Mouse (Mus musculus) midbrain, embryonic 12.5 days (tissue): ENCODE measurements at regions not wholly inside any gene's neighbourhood (a gene's known extent, or its start where the extent isn't known, plus 50 kb on each side); places are given as distances from the start of the nearest gene placed in this dataset.

ENCODE experiments used
- ATAC-seq: fragments of 200-750 bp; cut with Nextera tagmentation; 2 replicates; pipeline ENCODE4 v1.8.0; 2017; ENCODE audit warnings: low read depth, moderate TSS enrichment, moderate library complexity; ENCODE audit not compliant: low FRiP score
- H3K27ac ChIP-seq: fragments of 300-500 bp; sonication (generic); replicated peaks from 2 replicates; pipeline ENCODE4 v1.5.1; 2016; ENCODE audit warnings: mild to moderate bottlenecking
- H3K27me3 ChIP-seq: fragments of 300-500 bp; sonication (generic); 2 replicates; pipeline ENCODE4 v1.6.1; 2016; ENCODE audit warnings: mild to moderate bottlenecking
- H3K36me3 ChIP-seq: fragments of 300-500 bp; sonication (generic); 2 replicates; pipeline ENCODE4 v1.6.1; 2016
- H3K4me1 ChIP-seq: fragments of 300-500 bp; sonication (generic); 2 replicates; pipeline ENCODE4 v1.6.1; 2016
- H3K4me2 ChIP-seq: fragments of 300-500 bp; sonication (generic); replicated peaks from 2 replicates; pipeline ENCODE4 v1.6.1; 2016; ENCODE audit warnings: mild to moderate bottlenecking, moderate library complexity
- H3K4me3 ChIP-seq: fragments of 300-500 bp; sonication (generic); 2 replicates; pipeline ENCODE4 v1.5.1; 2016; ENCODE audit warnings: mild to moderate bottlenecking
- H3K9ac ChIP-seq: fragments of 300-500 bp; sonication (generic); replicated peaks from 2 replicates; pipeline ENCODE4 v1.6.1; 2016; ENCODE audit warnings: mild to moderate bottlenecking, moderate library complexity
- H3K9me3 ChIP-seq: fragments of 300-500 bp; sonication (generic); 2 replicates; pipeline ENCODE4 v1.6.1; 2016; ENCODE audit warnings: mild to moderate bottlenecking
- WGBS: fragments of 180-500 bp; shearing (Covaris S2); methylation state at CpG from one replicate; pipeline ENCODE4 v1.1.7; 2016; 5-methylcytosine and 5-hydroxymethylcytosine counted together

- Histone ChIP-seq H3K4me2 (no peak overlapping the region), H3K4me1 (no peaks in the 10 kb centered on the region), H3K36me3 (no peaks in the 10 kb centered on the region)
These were observed 52.0 kb upstream of the C030005K15Rik start for GRCm38 (mm10) chr10:97778531-97778930.

GRCm38 (mm10) chr10:97779335-97779734, 52.8 kb upstream of the C030005K15Rik start:
- no peaks in the 10 kb centered on the region for H3K9me3 ChIP-seq
- H3K36me3 ChIP-seq, result no peaks in the 10 kb centered on the region
- H3K4me2 ChIP-seq, result no peak overlapping the region
- H3K4me3 ChIP-seq, result no peak overlapping the region
- H3K27ac ChIP-seq, result no peak overlapping the region
- ATAC-seq, result no peak
- no peak overlapping the region for H3K9ac ChIP-seq
- 57% methylated on average over 4 of the region's 4 CpGs for WGBS
- H3K4me1 ChIP-seq, result no peaks in the 10 kb centered on the region
- H3K27me3 ChIP-seq, result no peaks in the 10 kb centered on the region

More at GRCm38 (mm10) chr10:97778531-97778930, 52.0 kb upstream of the C030005K15Rik start:
- Histone ChIP-seq H3K4me3 (no peak overlapping the region), H3K27me3 (no peaks in the 10 kb centered on the region), H3K9ac (no peak overlapping the region), H3K27ac (no peak overlapping the region), H3K9me3 (no peaks in the 10 kb centered on the region)
- no peak for ATAC-seq

GRCm38 (mm10) chr10:97793804-97794203, 67.2 kb upstream of the C030005K15Rik start:
- no peak overlapping the region for H3K4me3 ChIP-seq
- H3K27me3 ChIP-seq, result no peaks in the 10 kb centered on the region
- no peak overlapping the region for H3K4me2 ChIP-seq
- no peak overlapping the region for H3K27ac ChIP-seq
- H3K9ac ChIP-seq, result no peak overlapping the region
- ATAC-seq, result no peak
- whole genome bisulfite sequencing, result 94% methylated on average over 2 of the region's 2 CpGs
- no peaks in the 10 kb centered on the region for H3K36me3 ChIP-seq
- H3K4me1 ChIP-seq, result no peaks in the 10 kb centered on the region
- no peaks in the 10 kb centered on the region for H3K9me3 ChIP-seq

GRCm38 (mm10) chr10:97801448-97802265, 75.1 kb upstream of the C030005K15Rik start:
- no peak overlapping the region for H3K4me2 ChIP-seq
- peaks cover 11% of the 10 kb centered on the region for H3K4me1 ChIP-seq
- H3K9me3 ChIP-seq, result no peaks in the 10 kb centered on the region
- H3K4me3 ChIP-seq, result no peak overlapping the region
- peak; percentile 91 for ATAC-seq
- no peaks in the 10 kb centered on the region for H3K36me3 ChIP-seq
- H3K27me3 ChIP-seq, result no peaks in the 10 kb centered on the region; the same call in 1 of the 2 replicates
- H3K27ac ChIP-seq, result no peak overlapping the region
- no peak overlapping the region for H3K9ac ChIP-seq
- 35% methylated on average over 9 of the region's 9 CpGs for WGBS

- Histone ChIP-seq H3K4me3 (no peak overlapping the region), H3K36me3 (no peaks in the 10 kb centered on the region), H3K27me3 (no peaks in the 10 kb centered on the region; the same call in 1 of the 2 replicates), H3K9ac (no peak overlapping the region), H3K4me2 (no peak overlapping the region), H3K4me1 (no peaks in the 10 kb centered on the region), H3K27ac (no peak overlapping the region), H3K9me3 (no peaks in the 10 kb centered on the region)
- 88% methylated on average over 2 of the region's 2 CpGs for WGBS
- ATAC-seq, result no peak
These were observed 81.4 kb upstream of the C030005K15Rik start for GRCm38 (mm10) chr10:97807947-97808346.

GRCm38 (mm10) chr10:97842574-97842973, 116.0 kb upstream of the C030005K15Rik start:
- Histone ChIP-seq H3K36me3 (no peaks in the 10 kb centered on the region), H3K4me2 (no peak overlapping the region), H3K27ac (no peak overlapping the region), H3K9me3 (no peaks in the 10 kb centered on the region), H3K4me3 (no peak overlapping the region), H3K27me3 (no peaks in the 10 kb centered on the region), H3K4me1 (no peaks in the 10 kb centered on the region), H3K9ac (no peak overlapping the region)
- 94% methylated on average over 3 of the region's 3 CpGs for WGBS
- no peak for ATAC-seq

- no peak for ATAC-seq
These were observed 124.9 kb upstream of the C030005K15Rik start for GRCm38 (mm10) chr10:97851487-97851886.

GRCm38 (mm10) chr10:97877088-97877487, 150.5 kb upstream of the C030005K15Rik start:
- no peak overlapping the region for H3K27ac ChIP-seq
- H3K27me3 ChIP-seq, result no peaks in the 10 kb centered on the region
- no peak overlapping the region for H3K4me2 ChIP-seq
- no peak for ATAC-seq
- H3K9me3 ChIP-seq, result no peaks in the 10 kb centered on the region
- no peaks in the 10 kb centered on the region for H3K4me1 ChIP-seq
- no peak overlapping the region for H3K4me3 ChIP-seq
- no peaks in the 10 kb centered on the region for H3K36me3 ChIP-seq
- H3K9ac ChIP-seq, result no peak overlapping the region
- WGBS, result 66% methylated on average over 3 of the region's 3 CpGs

More at GRCm38 (mm10) chr10:97851487-97851886, 124.9 kb upstream of the C030005K15Rik start:
- no peaks in the 10 kb centered on the region for H3K4me1 ChIP-seq
- no peaks in the 10 kb centered on the region for H3K27me3 ChIP-seq
- H3K9ac ChIP-seq, result no peak overlapping the region
- no peak overlapping the region for H3K4me3 ChIP-seq
- no peak overlapping the region for H3K4me2 ChIP-seq
- H3K36me3 ChIP-seq, result no peaks in the 10 kb centered on the region
- no peak overlapping the region for H3K27ac ChIP-seq
- no peaks in the 10 kb centered on the region for H3K9me3 ChIP-seq
- 82% methylated on average over 2 of the region's 2 CpGs for WGBS

- Histone ChIP-seq H3K4me3 (no peak overlapping the region), H3K4me2 (no peak overlapping the region), H3K36me3 (no peaks in the 10 kb centered on the region), H3K9ac (no peak overlapping the region), H3K27me3 (no peaks in the 10 kb centered on the region), H3K27ac (no peak overlapping the region), H3K9me3 (no peaks in the 10 kb centered on the region), H3K4me1 (no peaks in the 10 kb centered on the region)
- ATAC-seq, result no peak
- WGBS, result 84% methylated on average over 1 of the region's 1 CpGs
These were observed 159.5 kb upstream of the C030005K15Rik start for GRCm38 (mm10) chr10:97886049-97886448.

- H3K27me3 ChIP-seq, result no peaks in the 10 kb centered on the region
- no peak for ATAC-seq
- H3K9me3 ChIP-seq, result no peaks in the 10 kb centered on the region
- no peaks in the 10 kb centered on the region for H3K36me3 ChIP-seq
- WGBS, result 65% methylated on average over 4 of the region's 4 CpGs
- H3K4me1 ChIP-seq, result no peaks in the 10 kb centered on the region
- H3K4me3 ChIP-seq, result no peak overlapping the region
- H3K4me2 ChIP-seq, result no peak overlapping the region
- H3K27ac ChIP-seq, result no peak overlapping the region
- H3K9ac ChIP-seq, result no peak overlapping the region
These were observed 179.2 kb upstream of the C030005K15Rik start for GRCm38 (mm10) chr10:97905793-97906192.

- H3K9ac ChIP-seq, result no peak overlapping the region
- ATAC-seq, result 0 out of 2 replicates have a peak, but pooled peaks have one; percentile 41
- no peaks in the 10 kb centered on the region for H3K27me3 ChIP-seq
- H3K4me3 ChIP-seq, result no peak overlapping the region
- H3K4me2 ChIP-seq, result no peak overlapping the region
- H3K36me3 ChIP-seq, result no peaks in the 10 kb centered on the region
- WGBS, result 51% methylated on average over 4 of the region's 4 CpGs
- H3K9me3 ChIP-seq, result no peaks in the 10 kb centered on the region
- H3K4me1 ChIP-seq, result no peaks in the 10 kb centered on the region
- no peak overlapping the region for H3K27ac ChIP-seq
These were observed 199.0 kb upstream of the C030005K15Rik start for GRCm38 (mm10) chr10:97925568-97925967.

- 86% methylated on average over 2 of the region's 2 CpGs for WGBS
- no peak for ATAC-seq
- no peak overlapping the region for H3K9ac ChIP-seq
- H3K4me2 ChIP-seq, result no peak overlapping the region
- no peaks in the 10 kb centered on the region for H3K4me1 ChIP-seq
- no peak overlapping the region for H3K4me3 ChIP-seq
- H3K36me3 ChIP-seq, result no peaks in the 10 kb centered on the region
- no peaks in the 10 kb centered on the region for H3K9me3 ChIP-seq
- no peaks in the 10 kb centered on the region for H3K27me3 ChIP-seq
- H3K27ac ChIP-seq, result no peak overlapping the region
These were observed 213.8 kb upstream of the C030005K15Rik start for GRCm38 (mm10) chr10:97940345-97940744.
